Mouse (Mus musculus) urinary bladder, postnatal 14 days (tissue): ENCODE measurements around the gene Creg2.
A peak's percentile ranks its signal among the peaks of the same experiment; 100 is the strongest.
"Not testable (repeated sequence)": the region's sequence is repeated elsewhere in the genome, so short reads cannot be mapped to it uniquely, and the experiment has no call there.

ENCODE experiments used
- DNase-seq: peaks from one replicate; pipeline ENCODE4 v3.0.0; 2021; ENCODE audit warnings: low spot score

The Creg2 gene

DNA sequence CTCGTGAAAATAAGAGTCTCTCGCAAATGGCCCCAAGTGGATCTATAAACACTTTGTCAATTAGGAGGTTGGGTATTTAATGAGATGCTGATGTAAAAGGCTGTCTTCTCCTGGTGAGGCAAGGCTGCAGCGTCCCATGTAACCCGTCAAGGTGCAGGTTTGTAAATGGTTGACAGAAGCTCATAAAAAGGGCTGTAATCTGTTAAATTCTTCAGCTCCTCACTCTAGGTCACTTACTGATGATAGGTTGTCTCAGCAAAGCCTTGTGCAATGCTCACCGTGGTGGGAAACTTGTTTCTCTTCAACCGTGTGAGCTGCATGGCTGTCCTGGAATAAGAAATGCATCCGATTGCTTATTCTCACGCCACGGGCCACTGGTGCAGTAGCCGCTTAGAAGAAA, 57.4 kb downstream of the Creg2 start:
- DNase-seq: no peak

- DNase-seq: no peak
Observed at GRCm38 (mm10) chr1:39592090-39592489, 59.2 kb downstream of the Creg2 start.

GRCm38 (mm10) chr1:39591557-39591956, 59.7 kb downstream of the Creg2 start:
- DNase-seq: not testable (repeated sequence)

DNA sequence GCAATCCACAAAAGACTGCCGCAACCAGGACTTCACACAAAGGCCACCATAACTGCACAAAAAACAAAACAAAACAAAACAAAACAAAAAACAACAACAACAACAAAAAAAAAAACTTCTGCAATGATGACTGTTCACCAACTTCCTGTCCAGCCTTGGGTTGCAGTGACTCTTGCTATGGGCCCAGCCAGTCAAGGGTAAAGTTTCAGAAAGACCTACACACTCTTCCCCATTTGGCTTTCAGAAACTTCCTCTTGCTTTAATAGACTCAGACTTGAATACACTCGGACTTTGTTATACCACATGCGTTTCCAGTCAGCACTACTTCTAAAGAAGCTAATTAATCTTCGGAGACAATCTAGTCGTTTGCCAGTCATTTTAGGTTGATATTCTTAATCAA, 61.1 kb downstream of the Creg2 start:
- no peak for DNase-seq

GRCm38 (mm10) chr1:39585416-39585815, 65.9 kb downstream of the Creg2 start:
- no peak for DNase-seq

- DNase-seq: no peak
Observed at GRCm38 (mm10) chr1:39583173-39583572, 68.1 kb downstream of the Creg2 start.

GRCm38 (mm10) chr1:39581215-39581614, 70.1 kb downstream of the Creg2 start:
- DNase-seq: no peak

GRCm38 (mm10) chr1:39579139-39579538, 72.1 kb downstream of the Creg2 start:
- no peak for DNase-seq

DNA sequence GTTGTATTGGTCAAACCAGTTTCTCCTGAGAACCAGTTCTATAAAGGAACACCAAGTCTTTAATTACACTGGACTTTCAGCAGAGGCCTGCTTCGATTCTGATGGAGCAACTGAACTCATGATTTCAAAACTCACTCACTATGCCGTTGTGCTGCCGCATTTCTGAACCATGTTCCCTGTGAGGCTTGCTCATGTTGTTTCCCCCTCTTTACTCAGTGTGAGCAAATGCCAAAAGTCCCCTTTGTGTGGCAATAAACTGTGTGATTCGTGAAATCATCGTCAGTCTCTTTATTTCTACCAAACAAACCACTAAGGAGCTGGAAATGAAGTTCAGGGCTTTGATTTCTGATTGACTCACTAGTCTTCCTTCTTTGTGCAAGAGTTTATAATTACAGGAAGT, 72.8 kb downstream of the Creg2 start:
- DNase-seq: no peak

- peak; percentile 97 for DNase-seq
Observed at GRCm38 (mm10) chr1:39577253-39577705, 74.0 kb downstream of the Creg2 start, which contains the start of gene Rnf149. Rnf149 (minus strand) TSS chr1:39577405.

DNA sequence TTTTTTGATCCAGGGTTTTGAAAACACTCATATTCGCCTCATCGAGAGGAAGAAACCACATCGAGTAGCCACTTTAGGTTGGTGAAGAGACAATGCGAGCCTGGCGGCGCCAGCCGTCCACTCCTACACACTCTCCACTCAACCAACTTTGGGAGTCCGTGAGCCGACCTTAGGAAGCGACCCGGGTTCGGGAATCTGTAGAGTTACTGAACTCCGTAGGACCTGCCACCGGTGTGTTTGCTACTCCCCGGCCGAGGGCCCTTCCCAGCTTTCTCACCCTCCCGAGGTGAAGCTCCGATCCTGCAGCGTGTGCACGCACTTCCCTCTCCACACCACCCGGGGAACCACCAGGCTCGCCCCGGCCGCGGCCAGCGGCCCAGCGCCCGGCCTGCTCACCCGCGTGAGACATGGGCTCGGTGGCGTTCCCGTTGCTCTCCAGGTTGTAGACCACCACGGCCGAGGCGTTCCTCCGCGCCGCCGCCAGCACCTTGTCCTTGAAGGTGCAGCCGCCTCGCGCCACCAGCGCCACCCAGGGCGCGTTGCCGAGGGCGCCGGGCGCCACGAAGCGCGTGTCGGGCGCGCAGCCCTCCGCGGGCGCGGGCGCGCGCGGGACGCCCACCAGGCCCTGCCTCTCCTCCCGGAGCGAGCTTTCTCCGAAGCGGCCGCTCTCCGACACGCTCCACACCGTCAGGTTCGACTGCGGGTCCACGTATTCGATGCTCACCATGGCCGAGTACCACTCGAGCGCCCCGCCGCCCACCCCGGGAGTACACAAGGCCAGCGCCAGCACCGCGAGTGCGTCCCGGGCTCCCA, 74.6 kb downstream of the Creg2 start:
- DNase-seq: peak; percentile 54

DNA sequence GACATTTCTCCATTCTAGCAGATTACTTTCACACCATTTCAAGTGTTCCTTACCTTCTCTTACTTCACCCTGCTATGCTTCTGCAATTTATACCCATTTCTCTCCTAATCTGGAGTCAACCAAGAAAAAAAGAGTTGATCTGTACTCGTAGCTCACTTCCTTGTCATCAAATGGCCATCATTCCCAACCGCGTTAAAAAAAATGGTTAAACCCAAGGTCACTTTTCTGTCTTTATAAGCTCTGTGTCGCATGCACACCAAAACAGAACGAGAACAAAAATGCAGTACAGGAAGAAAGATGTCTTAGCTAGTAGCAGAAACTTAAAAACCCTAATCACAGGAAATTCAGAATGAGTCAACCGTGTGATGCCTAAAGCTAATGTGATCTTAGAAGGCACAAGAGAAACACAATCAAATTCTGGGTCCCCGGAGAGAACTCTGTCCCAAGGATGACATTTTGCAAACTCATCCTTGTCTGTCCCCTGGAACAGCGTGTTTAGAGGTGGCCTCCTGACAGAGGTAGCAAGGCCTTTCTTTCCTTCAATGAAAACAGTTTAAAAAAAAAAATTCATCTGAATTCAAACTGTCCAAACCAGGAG, 75.4 kb downstream of the Creg2 start:
- no peak for DNase-seq

DNA sequence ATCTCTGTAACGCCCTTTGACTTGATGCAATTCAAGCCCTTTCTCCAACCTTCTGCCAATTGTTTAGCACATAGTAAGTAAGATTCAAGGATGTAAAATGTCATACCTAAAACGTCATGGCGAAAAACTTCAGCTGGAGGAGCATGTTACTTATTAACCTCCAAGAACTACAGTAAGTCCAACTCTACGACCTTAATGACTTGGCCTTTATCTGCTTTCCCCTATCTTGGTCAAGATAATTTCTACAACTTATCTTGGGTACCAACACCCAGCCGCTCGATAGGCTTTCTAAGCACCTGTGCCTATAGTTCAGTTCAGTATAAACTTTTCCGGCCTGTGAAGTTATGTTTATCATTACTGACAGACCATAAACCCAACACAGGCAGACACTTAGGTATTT, 77.4 kb downstream of the Creg2 start:
- no peak for DNase-seq

DNA sequence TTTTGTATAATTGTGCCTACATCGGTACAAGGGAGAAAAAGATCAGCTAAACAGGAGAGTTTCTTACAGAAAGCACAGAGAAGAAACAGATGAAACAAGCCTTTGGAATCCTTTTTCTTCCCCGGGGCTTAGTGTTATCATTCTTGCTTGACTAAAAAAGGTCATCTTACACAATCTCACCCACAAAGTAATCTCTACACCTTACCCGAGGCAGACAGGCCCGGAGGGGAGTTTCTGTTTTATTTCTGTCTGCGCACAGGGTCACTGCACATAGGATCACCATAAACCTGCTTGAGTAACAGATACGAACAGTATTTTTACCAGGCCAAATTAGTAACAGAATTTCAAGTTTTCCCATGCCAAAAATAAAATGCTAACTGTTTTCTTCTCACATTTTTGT, 79.6 kb downstream of the Creg2 start:
- no peak for DNase-seq
